Mouse (Mus musculus) hindbrain, embryonic 16.5 days (tissue): ENCODE measurements around the gene Igsf3. TPM values are rescaled to one million over a fixed set of nuclear protein-coding genes. Genes with fewer than 3 reads are reported as not detected.

Experiments used
- ATAC-seq: fragments of 200-750 bp; cut with Nextera tagmentation; 2 replicates; pipeline ENCODE4 v1.8.0; 2017; ENCODE audit warnings: moderate TSS enrichment, moderate library complexity
- H3K27ac ChIP-seq: fragments of 300-500 bp; sonication (generic); 2 replicates; pipeline ENCODE4 v1.5.1; 2014; ENCODE audit warnings: low read depth, mild to moderate bottlenecking, control low read depth, low read length, moderate library complexity
- H3K27me3 ChIP-seq: fragments of 300-500 bp; sonication (generic); replicated peaks from 2 replicates; pipeline ENCODE4 v1.6.1; 2014; ENCODE audit warnings: low read length; ENCODE audit not compliant: control insufficient read depth, insufficient read depth
- H3K36me3 ChIP-seq: fragments of 300-500 bp; sonication (generic); 2 replicates; pipeline ENCODE4 v1.6.1; 2014; ENCODE audit warnings: mild to moderate bottlenecking, low read length, moderate library complexity, mixed read lengths; ENCODE audit not compliant: control insufficient read depth, insufficient read depth
- H3K4me1 ChIP-seq: fragments of 300-500 bp; sonication (generic); 2 replicates; pipeline ENCODE4 v1.6.1; 2014; ENCODE audit warnings: low read depth, low read length; ENCODE audit not compliant: control insufficient read depth, insufficient read depth
- H3K4me2 ChIP-seq: fragments of 300-500 bp; sonication (generic); 2 replicates; pipeline ENCODE4 v1.6.1; 2014; ENCODE audit warnings: mild to moderate bottlenecking, low read length, control low read depth, moderate library complexity
- H3K4me3 ChIP-seq: fragments of 300-500 bp; sonication (generic); 2 replicates; pipeline ENCODE4 v1.5.1; 2014; ENCODE audit warnings: mild to moderate bottlenecking, low read length, control low read depth, moderate library complexity
- H3K9ac ChIP-seq: fragments of 300-500 bp; sonication (generic); 2 replicates; pipeline ENCODE4 v1.6.1; 2014; ENCODE audit warnings: low read depth, mild to moderate bottlenecking, control low read depth, low read length, moderate library complexity
- H3K9me3 ChIP-seq: fragments of 300-500 bp; sonication (generic); 2 replicates; pipeline ENCODE4 v1.6.1; 2014; ENCODE audit warnings: mild to moderate bottlenecking, low read length, moderate library complexity; ENCODE audit not compliant: control insufficient read depth
- WGBS: fragments of 180-500 bp; shearing (Covaris S2); extraction: QIAGEN DNeasy Blood & Tissue Kit; methylation state at CpG from one replicate; pipeline ENCODE4 v1.1.7; 2014; 5-methylcytosine and 5-hydroxymethylcytosine counted together
- polyA plus RNA-seq: library from polyadenylated mRNA; unstranded; fragments of >200 nt; fragmentation: Nextera tagmentation; extraction: Ambion mirVana; gene quantifications from 2 replicates; pipeline ENCODE4 v1.2.1, GENCODE M21; 2015

The Igsf3 gene
- polyA plus RNA-seq, 1 experiment from 2014 or later, result 79.0 TPM

GRCm38 (mm10) chr3:101481951-101482350, 105.1 kb downstream of the Igsf3 start:
- no peak overlapping the region for H3K4me2 ChIP-seq
- no peaks in the 10 kb centered on the region for H3K4me1 ChIP-seq
- WGBS, result 96% methylated on average over 6 of the region's 6 CpGs
- H3K9me3 ChIP-seq, result no peaks in the 10 kb centered on the region
- no peak overlapping the region for H3K4me3 ChIP-seq
- no peak overlapping the region for H3K9ac ChIP-seq
- H3K27ac ChIP-seq, result no peak overlapping the region
- H3K36me3 ChIP-seq, result no peaks in the 10 kb centered on the region
- no peaks in the 10 kb centered on the region for H3K27me3 ChIP-seq
- no peak for ATAC-seq

GRCm38 (mm10) chr3:101483256-101483983, 106.5 kb downstream of the Igsf3 start:
- no peaks in the 10 kb centered on the region for H3K36me3 ChIP-seq
- no peak overlapping the region for H3K9ac ChIP-seq
- H3K27ac ChIP-seq, result no peak overlapping the region
- H3K4me1 ChIP-seq, result no peaks in the 10 kb centered on the region
- no peaks in the 10 kb centered on the region for H3K9me3 ChIP-seq
- H3K4me2 ChIP-seq, result no peak overlapping the region
- ATAC-seq, result peak; percentile 65
- 45% methylated on average over 3 of the region's 3 CpGs for WGBS
- no peak overlapping the region for H3K4me3 ChIP-seq
- H3K27me3 ChIP-seq, result no peaks in the 10 kb centered on the region

- ATAC-seq, result no peak
- 41% methylated on average over 4 of the region's 4 CpGs for WGBS
- Histone ChIP-seq H3K4me1 (no peaks in the 10 kb centered on the region), H3K27ac (no peak overlapping the region), H3K9ac (no peak overlapping the region), H3K4me3 (no peak overlapping the region), H3K4me2 (no peak overlapping the region), H3K27me3 (no peaks in the 10 kb centered on the region), H3K9me3 (no peaks in the 10 kb centered on the region), H3K36me3 (no peaks in the 10 kb centered on the region)
Measured at GRCm38 (mm10) chr3:101486054-101486765, 109.3 kb downstream of the Igsf3 start.

GRCm38 (mm10) chr3:101487436-101487835, 110.6 kb downstream of the Igsf3 start:
- no peak overlapping the region for H3K4me3 ChIP-seq
- H3K4me1 ChIP-seq, result no peaks in the 10 kb centered on the region
- H3K27me3 ChIP-seq, result no peaks in the 10 kb centered on the region
- no peak overlapping the region for H3K27ac ChIP-seq
- H3K4me2 ChIP-seq, result no peak overlapping the region
- ATAC-seq, result no peak
- no peaks in the 10 kb centered on the region for H3K36me3 ChIP-seq
- no peaks in the 10 kb centered on the region for H3K9me3 ChIP-seq
- WGBS, result 84% methylated on average over 5 of the region's 5 CpGs
- no peak overlapping the region for H3K9ac ChIP-seq

GRCm38 (mm10) chr3:101488204-101488603, 111.3 kb downstream of the Igsf3 start:
- H3K4me2 ChIP-seq, result no peak overlapping the region
- WGBS, result 75% methylated on average over 7 of the region's 7 CpGs
- no peak overlapping the region for H3K4me3 ChIP-seq
- no peak overlapping the region for H3K9ac ChIP-seq
- H3K27ac ChIP-seq, result no peak overlapping the region
- no peak for ATAC-seq
- H3K36me3 ChIP-seq, result no peaks in the 10 kb centered on the region
- no peaks in the 10 kb centered on the region for H3K4me1 ChIP-seq
- no peaks in the 10 kb centered on the region for H3K9me3 ChIP-seq
- H3K27me3 ChIP-seq, result no peaks in the 10 kb centered on the region

- H3K36me3 ChIP-seq, result no peaks in the 10 kb centered on the region
- 81% methylated on average over 9 of the region's 9 CpGs for WGBS
- no peak overlapping the region for H3K4me2 ChIP-seq
- no peaks in the 10 kb centered on the region for H3K9me3 ChIP-seq
- H3K4me1 ChIP-seq, result peaks cover 4% of the 10 kb centered on the region; the same call in 1 of the 2 replicates
- H3K9ac ChIP-seq, result no peak overlapping the region
- no peaks in the 10 kb centered on the region for H3K27me3 ChIP-seq
- H3K27ac ChIP-seq, result no peak overlapping the region
- H3K4me3 ChIP-seq, result no peak overlapping the region
- no peak for ATAC-seq
Measured at GRCm38 (mm10) chr3:101490515-101490914, 113.6 kb downstream of the Igsf3 start.

GRCm38 (mm10) chr3:101492908-101493307, 116.0 kb downstream of the Igsf3 start:
- Histone ChIP-seq H3K27me3 (no peaks in the 10 kb centered on the region), H3K9me3 (no peaks in the 10 kb centered on the region), H3K27ac (no peak overlapping the region), H3K9ac (no peak overlapping the region), H3K36me3 (no peaks in the 10 kb centered on the region), H3K4me2 (no peak overlapping the region), H3K4me3 (no peak overlapping the region), H3K4me1 (peaks cover 4% of the 10 kb centered on the region; the same call in 1 of the 2 replicates)
- ATAC-seq, result no peak
- WGBS, result 81% methylated on average over 6 of the region's 6 CpGs

GRCm38 (mm10) chr3:101493937-101494459, 117.1 kb downstream of the Igsf3 start:
- peak; percentile 87 for ATAC-seq
- Histone ChIP-seq H3K27me3 (no peaks in the 10 kb centered on the region), H3K27ac (no peak overlapping the region), H3K4me3 (no peak overlapping the region), H3K36me3 (no peaks in the 10 kb centered on the region), H3K4me1 (peaks cover 4% of the 10 kb centered on the region; the same call in 1 of the 2 replicates), H3K9me3 (no peaks in the 10 kb centered on the region), H3K9ac (peak overlapping the region; percentile 44), H3K4me2 (peak overlapping the region; percentile 38; the same call in 1 of the 2 replicates)
- 52% methylated on average over 10 of the region's 10 CpGs for WGBS

GRCm38 (mm10) chr3:101497432-101498030, 120.6 kb downstream of the Igsf3 start:
- Histone ChIP-seq H3K4me2 (no peak overlapping the region), H3K36me3 (no peaks in the 10 kb centered on the region), H3K4me3 (no peak overlapping the region), H3K27ac (no peak overlapping the region), H3K9me3 (no peaks in the 10 kb centered on the region), H3K9ac (no peak overlapping the region), H3K4me1 (peaks cover 4% of the 10 kb centered on the region; the same call in 1 of the 2 replicates), H3K27me3 (no peaks in the 10 kb centered on the region)
- ATAC-seq, result no peak
- 76% methylated on average over 10 of the region's 10 CpGs for WGBS
